Mouse (Mus musculus): ENCODE measurements at regions not wholly inside any gene's neighbourhood (a gene's known extent, or its start where the extent isn't known, plus 50 kb on each side); places are given as distances from the start of the nearest gene placed in this dataset.

DNA sequence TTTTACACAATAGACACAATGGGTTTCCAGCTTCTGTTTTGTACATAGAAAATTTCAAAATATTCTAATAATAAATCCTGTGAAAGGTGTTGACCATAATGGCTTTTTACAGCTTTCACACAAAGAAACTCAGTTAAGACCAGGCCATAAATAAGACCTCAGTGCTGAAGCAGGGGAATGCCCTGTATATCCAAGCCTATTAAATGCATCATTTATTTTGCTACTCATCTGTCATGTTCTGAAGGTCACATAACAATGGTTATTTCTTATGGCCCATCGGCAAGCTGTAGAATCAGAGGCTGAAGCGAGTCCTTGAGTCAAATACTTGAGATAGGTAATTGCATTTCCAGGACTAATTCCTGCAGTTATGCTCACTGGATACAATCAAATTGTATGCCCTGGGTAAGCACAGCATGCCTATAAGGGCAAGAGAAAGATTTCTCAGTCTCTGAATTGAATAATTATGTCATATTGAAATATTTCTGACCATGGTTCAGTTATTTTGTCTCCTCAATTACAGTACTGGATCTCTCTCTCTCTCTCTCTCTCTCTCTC, 874.6 kb upstream of the Lrrc4c start:
- no peak for TF ChIP-seq CTCF (IDR thresholded peaks at IDR 0.05)
- no peak for TF ChIP-seq EP300 (IDR thresholded peaks at IDR 0.05)

Measured in lung, postnatal 0 days (tissue).